Comparison of ENCODE assay signal across 16 mouse cellular contexts in genomic region chr19:35491354-35491753, GRCm38 (mm10).
"Had no signal": no experiment of that assay in that cellular context is flagged by ENCODE, and none has a peak within 500 bp of the region (broad histone marks: within the 10 kb centered on the region; RNA-seq: fewer than 3 reads in every experiment).

No protein-coding gene starts in this region.

- DNase-seq: retina, postnatal 1 day; right cerebral cortex, adult 18-20 months; right cerebral cortex, postnatal 14 days; right cerebral cortex, postnatal 25 days; spleen, adult 18-20 months; thymus, adult 18-20 months; thymus, adult 2 months; thymus, postnatal 14 days; thymus, postnatal 25 days; thymus, postnatal 36 days; thymus, postnatal 4 days had no signal

- H3K27me3 ChIP-seq: neural tube, embryonic 12.5 days; neural tube, embryonic 13.5 days; neural tube, embryonic 15.5 days; stomach, embryonic 15.5 days had no signal

- H3K4me1 ChIP-seq: neural tube, embryonic 12.5 days; neural tube, embryonic 13.5 days; neural tube, embryonic 15.5 days; stomach, embryonic 15.5 days had no signal

- H3K36me3 ChIP-seq: neural tube, embryonic 12.5 days; neural tube, embryonic 13.5 days; neural tube, embryonic 15.5 days; stomach, embryonic 15.5 days had no signal

- H3K4me3 ChIP-seq: neural tube, embryonic 12.5 days; neural tube, embryonic 13.5 days; neural tube, embryonic 15.5 days; stomach, embryonic 15.5 days had no signal

- H3K9me3 ChIP-seq: neural tube, embryonic 12.5 days; neural tube, embryonic 13.5 days; neural tube, embryonic 15.5 days; stomach, embryonic 15.5 days had no signal

- H3K9ac ChIP-seq: neural tube, embryonic 12.5 days; neural tube, embryonic 13.5 days; neural tube, embryonic 15.5 days; stomach, embryonic 15.5 days had no signal

- H3K27ac ChIP-seq: neural tube, embryonic 12.5 days; neural tube, embryonic 13.5 days; neural tube, embryonic 15.5 days; stomach, embryonic 15.5 days; stomach, postnatal 0 days had no signal
